11 mouse cellular contexts compared by ENCODE assay signal in the genomic region with DNA sequence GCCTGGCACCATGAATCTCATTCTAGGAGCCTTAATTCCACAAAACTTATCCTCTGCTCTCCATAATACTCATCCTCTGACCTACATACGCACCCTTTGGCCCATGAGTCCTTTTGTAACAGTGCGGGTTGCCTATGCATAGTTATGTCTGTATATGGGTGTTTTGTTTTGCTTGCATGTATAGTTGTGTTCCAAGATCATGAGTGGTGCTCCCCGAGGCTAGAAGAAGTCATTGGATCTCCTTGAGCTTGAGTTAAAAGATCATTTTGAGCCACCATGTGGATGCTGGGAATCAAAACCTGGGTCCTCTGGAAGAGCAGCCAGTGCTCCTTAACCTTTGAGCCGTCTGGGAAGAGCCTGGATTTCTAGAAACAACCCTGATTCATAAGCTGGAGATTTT. TPM values are rescaled to one million over a fixed set of nuclear protein-coding genes. Genes with fewer than 3 reads are reported as not detected.
"Had no signal": no experiment of that assay in that cellular context is flagged by ENCODE, and none has a peak within 500 bp of the region (broad histone marks: within the 10 kb centered on the region; RNA-seq: fewer than 3 reads in every experiment).

No protein-coding gene starts in this region.

RNA-seq across cellular contexts. Expression of gene C130026I21Rik, which starts 25.4 kb away (rescaled TPM):
- polyA plus RNA-seq: embryonic facial prominence, embryonic 10.5 days; embryonic facial prominence, embryonic 11.5 days; embryonic facial prominence, embryonic 12.5 days; embryonic facial prominence, embryonic 13.5 days; forebrain, embryonic 10.5 days; forebrain, embryonic 11.5 days; forebrain, embryonic 12.5 days; forebrain, embryonic 13.5 days; forebrain, embryonic 14.5 days; forebrain, postnatal 0 days; heart, adult 2 months had no signal
